Mouse (Mus musculus): Measurements from ENCODE around the gene Stk26. TPM values are rescaled to one million over a fixed set of nuclear protein-coding genes. Genes with fewer than 3 reads are reported as not detected.

Stk26 gene
- polyA plus RNA-seq, 1 experiment from 2014 or later = 12.1 TPM

GRCm38 (mm10) chrX:50836029-50836691, 4.7 kb upstream of the Stk26 start:
- no peak for ATAC-seq (replicated peaks; ENCODE audit: insufficient number of reproducible peaks, low FRiP score, low TSS enrichment)
- Histone ChIP-seq H3K27ac (ENCODE audit: low read depth, low read length) (no peak overlapping the region), H3K27me3 (ENCODE audit: control insufficient read depth, insufficient read depth, low read length) (no peaks in the 10 kb centered on the region), H3K4me1 (ENCODE audit: control insufficient read depth, insufficient read depth, low read length) (no peaks in the 10 kb centered on the region), H3K9me3 (replicated peaks; ENCODE audit: control insufficient read depth, low read length) (no peaks in the 10 kb centered on the region), H3K4me2 (no peak overlapping the region), H3K4me3 (ENCODE audit: low read depth, low read length) (no peak overlapping the region), H3K9ac (ENCODE audit: low read depth, low read length) (no peak overlapping the region), H3K36me3 (ENCODE audit: control insufficient read depth, insufficient read depth, low read length) (no peaks in the 10 kb centered on the region)
- WGBS (ENCODE audit: insufficient replicate concordance) = 61% methylated on average over 10 of the region's 10 CpGs

GRCm38 (mm10) chrX:50841587-50841986, 740 bp downstream of the Stk26 start:
- Histone ChIP-seq H3K36me3 (ENCODE audit: control insufficient read depth, insufficient read depth, low read length) (no peaks in the 10 kb centered on the region), H3K4me2 (peak overlapping the region; percentile 69), H3K9ac (ENCODE audit: low read depth, low read length) (peak overlapping the region; percentile 60), H3K27ac (ENCODE audit: low read depth, low read length) (no peak overlapping the region), H3K4me1 (ENCODE audit: control insufficient read depth, insufficient read depth, low read length) (no peaks in the 10 kb centered on the region), H3K9me3 (replicated peaks; ENCODE audit: control insufficient read depth, low read length) (no peaks in the 10 kb centered on the region), H3K27me3 (ENCODE audit: control insufficient read depth, insufficient read depth, low read length) (no peaks in the 10 kb centered on the region), H3K4me3 (ENCODE audit: low read depth, low read length) (peak overlapping the region; percentile 56)
- WGBS (ENCODE audit: insufficient replicate concordance) = 15% methylated on average over 20 of the region's 23 CpGs
- ATAC-seq (replicated peaks; ENCODE audit: insufficient number of reproducible peaks, low FRiP score, low TSS enrichment) = no peak; the same call in 1 of the 2 replicates

GRCm38 (mm10) chrX:50842046-50842445, 1.2 kb downstream of the Stk26 start:
- Histone ChIP-seq H3K36me3 (ENCODE audit: control insufficient read depth, insufficient read depth, low read length) (no peaks in the 10 kb centered on the region), H3K9me3 (replicated peaks; ENCODE audit: control insufficient read depth, low read length) (no peaks in the 10 kb centered on the region), H3K9ac (ENCODE audit: low read depth, low read length) (peak overlapping the region; percentile 60), H3K4me3 (ENCODE audit: low read depth, low read length) (peak overlapping the region; percentile 56), H3K27ac (ENCODE audit: low read depth, low read length) (no peak overlapping the region), H3K4me1 (ENCODE audit: control insufficient read depth, insufficient read depth, low read length) (no peaks in the 10 kb centered on the region), H3K4me2 (peak overlapping the region; percentile 69), H3K27me3 (ENCODE audit: control insufficient read depth, insufficient read depth, low read length) (no peaks in the 10 kb centered on the region)
- 34% methylated on average over 9 of the region's 9 CpGs for WGBS (ENCODE audit: insufficient replicate concordance)
- no peak for ATAC-seq (replicated peaks; ENCODE audit: insufficient number of reproducible peaks, low FRiP score, low TSS enrichment)

- Histone ChIP-seq H3K4me3 (ENCODE audit: low read depth, low read length) (no peak overlapping the region), H3K9me3 (replicated peaks; ENCODE audit: control insufficient read depth, low read length) (no peaks in the 10 kb centered on the region), H3K9ac (ENCODE audit: low read depth, low read length) (no peak overlapping the region), H3K27ac (ENCODE audit: low read depth, low read length) (no peak overlapping the region), H3K4me1 (ENCODE audit: control insufficient read depth, insufficient read depth, low read length) (no peaks in the 10 kb centered on the region), H3K36me3 (ENCODE audit: control insufficient read depth, insufficient read depth, low read length) (no peaks in the 10 kb centered on the region), H3K27me3 (ENCODE audit: control insufficient read depth, insufficient read depth, low read length) (no peaks in the 10 kb centered on the region), H3K4me2 (no peak overlapping the region)
- no peak for ATAC-seq (replicated peaks; ENCODE audit: insufficient number of reproducible peaks, low FRiP score, low TSS enrichment)
- WGBS (ENCODE audit: insufficient replicate concordance) = 59% methylated on average over 6 of the region's 6 CpGs
These were observed 9.8 kb downstream of the Stk26 start for GRCm38 (mm10) chrX:50850428-50851184.

GRCm38 (mm10) chrX:50863771-50864170, 22.9 kb downstream of the Stk26 start:
- H3K9me3 ChIP-seq (replicated peaks; ENCODE audit: control insufficient read depth, low read length) = no peaks in the 10 kb centered on the region
- no peak for ATAC-seq (replicated peaks; ENCODE audit: insufficient number of reproducible peaks, low FRiP score, low TSS enrichment)
- no peaks in the 10 kb centered on the region for H3K4me1 ChIP-seq (ENCODE audit: control insufficient read depth, insufficient read depth, low read length)
- no peak overlapping the region for H3K9ac ChIP-seq (ENCODE audit: low read depth, low read length)
- no peaks in the 10 kb centered on the region for H3K36me3 ChIP-seq (ENCODE audit: control insufficient read depth, insufficient read depth, low read length)
- no peak overlapping the region for H3K27ac ChIP-seq (ENCODE audit: low read depth, low read length)
- H3K4me2 ChIP-seq = no peak overlapping the region
- no peak overlapping the region for H3K4me3 ChIP-seq (ENCODE audit: low read depth, low read length)
- H3K27me3 ChIP-seq (ENCODE audit: control insufficient read depth, insufficient read depth, low read length) = no peaks in the 10 kb centered on the region
- WGBS (ENCODE audit: insufficient replicate concordance) = 74% methylated on average over 2 of the region's 2 CpGs

- no peaks in the 10 kb centered on the region for H3K36me3 ChIP-seq (ENCODE audit: control insufficient read depth, insufficient read depth, low read length)
- H3K4me1 ChIP-seq (ENCODE audit: control insufficient read depth, insufficient read depth, low read length) = no peaks in the 10 kb centered on the region
- H3K9me3 ChIP-seq (replicated peaks; ENCODE audit: control insufficient read depth, low read length) = no peaks in the 10 kb centered on the region
- ATAC-seq (replicated peaks; ENCODE audit: insufficient number of reproducible peaks, low FRiP score, low TSS enrichment) = no peak
- no peak overlapping the region for H3K9ac ChIP-seq (ENCODE audit: low read depth, low read length)
- no peaks in the 10 kb centered on the region for H3K27me3 ChIP-seq (ENCODE audit: control insufficient read depth, insufficient read depth, low read length)
- H3K27ac ChIP-seq (ENCODE audit: low read depth, low read length) = no peak overlapping the region
- WGBS (ENCODE audit: insufficient replicate concordance) = 53% methylated on average over 5 of the region's 5 CpGs
- no peak overlapping the region for H3K4me2 ChIP-seq
- no peak overlapping the region for H3K4me3 ChIP-seq (ENCODE audit: low read depth, low read length)
These were observed 23.9 kb downstream of the Stk26 start for GRCm38 (mm10) chrX:50864734-50865133.

GRCm38 (mm10) chrX:50874246-50875002, 33.6 kb downstream of the Stk26 start:
- Histone ChIP-seq H3K27ac (ENCODE audit: low read depth, low read length) (no peak overlapping the region), H3K27me3 (ENCODE audit: control insufficient read depth, insufficient read depth, low read length) (0 out of 2 replicates have a peak, but pooled peaks cover 3% of the 10 kb centered on the region), H3K4me1 (ENCODE audit: control insufficient read depth, insufficient read depth, low read length) (no peaks in the 10 kb centered on the region), H3K4me2 (no peak overlapping the region), H3K9me3 (replicated peaks; ENCODE audit: control insufficient read depth, low read length) (no peaks in the 10 kb centered on the region), H3K9ac (ENCODE audit: low read depth, low read length) (no peak overlapping the region), H3K36me3 (ENCODE audit: control insufficient read depth, insufficient read depth, low read length) (no peaks in the 10 kb centered on the region), H3K4me3 (ENCODE audit: low read depth, low read length) (no peak overlapping the region)
- ATAC-seq (replicated peaks; ENCODE audit: insufficient number of reproducible peaks, low FRiP score, low TSS enrichment) = no peak
- WGBS (ENCODE audit: insufficient replicate concordance) = 79% methylated on average over 6 of the region's 6 CpGs

GRCm38 (mm10) chrX:50887999-50888398, 47.2 kb downstream of the Stk26 start:
- H3K4me1 ChIP-seq (ENCODE audit: control insufficient read depth, insufficient read depth, low read length) = no peaks in the 10 kb centered on the region
- no peak overlapping the region for H3K4me2 ChIP-seq
- no peak overlapping the region for H3K27ac ChIP-seq (ENCODE audit: low read depth, low read length)
- no peaks in the 10 kb centered on the region for H3K9me3 ChIP-seq (replicated peaks; ENCODE audit: control insufficient read depth, low read length)
- H3K36me3 ChIP-seq (ENCODE audit: control insufficient read depth, insufficient read depth, low read length) = no peaks in the 10 kb centered on the region
- H3K27me3 ChIP-seq (ENCODE audit: control insufficient read depth, insufficient read depth, low read length) = no peaks in the 10 kb centered on the region
- no peak overlapping the region for H3K4me3 ChIP-seq (ENCODE audit: low read depth, low read length)
- H3K9ac ChIP-seq (ENCODE audit: low read depth, low read length) = no peak overlapping the region
- WGBS (ENCODE audit: insufficient replicate concordance) = 72% methylated on average over 2 of the region's 2 CpGs
- no peak for ATAC-seq (replicated peaks; ENCODE audit: insufficient number of reproducible peaks, low FRiP score, low TSS enrichment)
